Mouse (Mus musculus) midbrain, embryonic 15.5 days (tissue): Measurements from ENCODE around the gene Ccdc191. TPM values are rescaled to one million over a fixed set of nuclear protein-coding genes. Genes with fewer than 3 reads are reported as not detected.

Experiments
- ATAC-seq: fragments of 200-750 bp; cut with Nextera tagmentation; replicated peaks from 2 replicates; pipeline ENCODE4 v1.8.0; 2017; ENCODE audit warnings: moderate TSS enrichment
- H3K27ac ChIP-seq: fragments of 300-500 bp; sonication (generic); 2 replicates; pipeline ENCODE4 v1.5.1; 2015; ENCODE audit warnings: mild to moderate bottlenecking, inconsistent platforms
- H3K27me3 ChIP-seq: fragments of 300-500 bp; sonication (generic); replicated peaks from 2 replicates; pipeline ENCODE4 v1.6.1; 2015; ENCODE audit warnings: inconsistent platforms
- H3K36me3 ChIP-seq: fragments of 300-500 bp; sonication (generic); replicated peaks from 2 replicates; pipeline ENCODE4 v1.6.1; 2015; ENCODE audit warnings: inconsistent platforms
- H3K4me1 ChIP-seq: fragments of 300-500 bp; sonication (generic); 2 replicates; pipeline ENCODE4 v1.6.1; 2015; ENCODE audit warnings: inconsistent platforms
- H3K4me2 ChIP-seq: fragments of 300-500 bp; sonication (generic); 2 replicates; pipeline ENCODE4 v1.6.1; 2015; ENCODE audit warnings: inconsistent platforms, mild to moderate bottlenecking, moderate library complexity
- H3K4me3 ChIP-seq: fragments of 300-500 bp; sonication (generic); 2 replicates; pipeline ENCODE4 v1.5.1; 2015; ENCODE audit warnings: mild to moderate bottlenecking, inconsistent platforms
- H3K9ac ChIP-seq: fragments of 300-500 bp; sonication (generic); 2 replicates; pipeline ENCODE4 v1.6.1; 2015; ENCODE audit warnings: mild to moderate bottlenecking, inconsistent platforms
- H3K9me3 ChIP-seq: fragments of 300-500 bp; sonication (generic); 2 replicates; pipeline ENCODE4 v1.6.1; 2016; ENCODE audit warnings: inconsistent platforms
- WGBS: fragments of 180-500 bp; shearing (Covaris S2); methylation state at CpG from one replicate; pipeline ENCODE4 v1.1.7; 2015; ENCODE audit warnings: mixed read lengths; 5-methylcytosine and 5-hydroxymethylcytosine counted together
- polyA plus RNA-seq: library from polyadenylated mRNA; unstranded; fragments of >200 nt; fragmentation: Nextera tagmentation; extraction: Ambion mirVana; gene quantifications from 2 replicates; pipeline ENCODE4 v1.2.1, GENCODE M21; 2015

Gene Ccdc191
- polyA plus RNA-seq, result 7.7 and 8.0 TPM in 2 replicates

DNA sequence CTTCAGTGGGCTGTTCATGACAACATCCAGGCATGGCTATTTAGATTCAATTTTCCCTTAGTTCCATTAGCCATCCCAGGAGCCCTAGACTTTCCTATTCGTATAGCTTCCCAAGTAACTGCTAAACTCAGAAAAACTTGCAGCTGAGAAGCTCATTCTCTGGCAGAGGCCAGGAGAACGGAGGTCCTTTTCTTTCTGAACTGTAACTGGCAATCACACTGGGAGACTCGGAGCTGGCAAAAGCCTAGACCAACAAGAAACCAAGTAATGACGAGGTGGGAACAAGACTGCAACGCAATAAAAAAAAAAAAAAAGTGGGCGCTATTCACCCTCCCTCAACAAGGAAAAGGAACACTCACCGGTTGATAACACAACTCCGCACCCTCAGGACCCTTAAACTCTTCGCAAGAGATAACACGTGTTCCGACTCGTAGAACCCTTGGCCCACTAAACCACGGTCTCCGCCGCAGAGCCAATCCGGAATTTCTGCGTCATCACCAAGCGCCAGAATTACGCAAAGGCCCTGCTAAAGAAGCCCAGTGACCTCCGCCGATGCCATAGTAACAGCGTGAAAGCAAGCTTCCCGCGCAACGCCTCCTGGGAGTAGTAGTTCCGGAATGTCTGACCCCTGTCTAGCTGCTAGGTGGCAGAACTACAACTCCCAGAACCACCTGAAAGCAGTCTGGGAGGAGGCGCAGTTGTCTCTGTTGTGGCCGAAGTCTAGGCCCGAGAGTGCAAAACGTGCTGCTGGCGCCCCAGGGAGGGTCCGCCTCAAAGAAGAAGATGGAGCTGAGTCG lies at the start of gene Ccdc191:
TSS of gene Ccdc191 (plus strand) at position 593 of the 797 bp plus-strand sequence.
- Histone ChIP-seq H3K27me3 (no peaks in the 10 kb centered on the region), H3K4me3 (peak within 1 kb of the TSS; percentile 88), H3K4me1 (peaks cover 24% of the 10 kb centered on the region), H3K27ac (peak within 1 kb of the TSS; percentile 90), H3K9ac (peak within 1 kb of the TSS; percentile 94), H3K9me3 (no peaks in the 10 kb centered on the region), H3K36me3 (no peaks in the 10 kb centered on the region), H3K4me2 (peak within 1 kb of the TSS; percentile 88)
- under 1% methylated on average over 33 of the region's 33 CpGs for WGBS
- peak; percentile 100 for ATAC-seq

DNA sequence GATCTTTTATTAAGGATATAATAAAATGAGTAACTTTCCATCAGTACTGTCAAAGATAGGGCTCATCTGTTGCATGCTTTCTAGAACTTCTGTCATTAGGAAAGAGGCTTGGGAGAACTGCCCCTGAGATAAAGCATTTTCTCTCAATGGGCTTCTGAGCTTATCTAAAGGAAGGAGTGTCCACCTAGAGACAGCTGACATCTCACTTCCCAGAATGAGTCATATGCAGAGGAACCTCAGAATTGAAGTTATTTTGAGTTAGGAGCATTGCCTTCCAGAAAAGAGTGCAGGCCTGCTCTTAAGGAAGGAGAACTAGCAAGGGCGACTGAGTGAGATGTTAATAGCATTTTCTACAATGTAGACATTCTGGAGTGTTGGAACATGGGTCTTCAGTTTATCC lies 48.4 kb upstream of the Ccdc191 start:
- Histone ChIP-seq H3K36me3 (no peaks in the 10 kb centered on the region), H3K9ac (no peak overlapping the region), H3K4me3 (no peak overlapping the region), H3K27me3 (no peaks in the 10 kb centered on the region), H3K27ac (no peak overlapping the region), H3K4me1 (no peaks in the 10 kb centered on the region), H3K4me2 (no peak overlapping the region), H3K9me3 (no peaks in the 10 kb centered on the region)
- ATAC-seq, result no peak
- 85% methylated on average over 1 of the region's 1 CpGs for WGBS

DNA sequence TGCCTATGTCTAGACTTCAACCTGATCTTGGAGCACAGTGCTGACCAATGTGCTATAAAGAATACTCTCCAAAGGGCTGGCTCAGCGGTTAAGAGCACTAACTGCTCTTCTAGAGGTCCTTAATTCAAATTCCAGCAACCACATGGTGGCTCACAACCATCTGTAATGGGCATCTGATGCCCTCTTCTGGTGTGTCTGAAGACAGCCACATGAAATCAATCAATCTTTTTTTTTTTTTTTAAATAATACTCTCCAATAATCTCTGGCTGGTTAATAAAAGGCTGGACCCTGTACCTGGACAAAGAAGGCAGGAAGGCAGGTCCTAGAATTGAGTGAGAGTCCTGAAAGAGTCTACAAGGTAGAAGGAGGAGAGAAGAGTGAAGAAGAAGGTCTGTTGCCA lies 39.8 kb upstream of the Ccdc191 start:
- H3K4me3 ChIP-seq, result no peak overlapping the region
- no peak overlapping the region for H3K27ac ChIP-seq
- no peaks in the 10 kb centered on the region for H3K4me1 ChIP-seq
- no peaks in the 10 kb centered on the region for H3K36me3 ChIP-seq
- no peaks in the 10 kb centered on the region for H3K9me3 ChIP-seq
- no peak overlapping the region for H3K4me2 ChIP-seq
- H3K9ac ChIP-seq, result no peak overlapping the region
- no peaks in the 10 kb centered on the region for H3K27me3 ChIP-seq
- no peak for ATAC-seq
- WGBS, result 58% methylated on average over 1 of the region's 1 CpGs

DNA sequence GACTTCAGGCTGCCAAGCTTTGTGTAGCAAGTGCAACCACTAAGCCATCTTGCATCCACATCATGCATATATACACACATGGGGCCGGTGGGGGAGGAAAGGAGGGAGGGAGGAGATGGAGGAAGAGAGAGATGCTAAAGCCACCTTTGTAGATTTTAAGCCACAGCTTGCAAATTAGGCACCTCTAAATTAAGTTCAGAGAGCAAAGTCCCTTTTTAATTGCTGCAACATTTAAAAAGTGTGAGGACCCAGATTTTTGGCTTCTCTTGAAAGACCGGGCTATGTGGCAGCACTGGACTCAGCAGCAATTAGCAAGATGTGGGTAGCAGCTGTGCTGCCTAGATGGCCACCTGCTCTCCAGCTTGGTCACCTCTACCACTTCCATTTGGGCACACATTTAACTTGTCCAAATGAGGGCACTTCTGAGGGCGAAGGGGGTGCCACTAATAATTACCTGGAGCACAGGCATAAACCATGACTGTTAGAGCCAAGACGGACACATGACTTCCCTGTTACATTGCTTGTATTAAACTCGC lies 30.6 kb upstream of the Ccdc191 start:
- Histone ChIP-seq H3K9me3 (no peaks in the 10 kb centered on the region), H3K27me3 (no peaks in the 10 kb centered on the region), H3K4me2 (no peak overlapping the region), H3K4me3 (no peak overlapping the region), H3K36me3 (peaks cover 12% of the 10 kb centered on the region; the same call in 1 of the 2 replicates), H3K4me1 (no peaks in the 10 kb centered on the region), H3K9ac (no peak overlapping the region), H3K27ac (no peak overlapping the region)
- no peak for ATAC-seq
- 85% methylated on average over 5 of the region's 5 CpGs for WGBS

DNA sequence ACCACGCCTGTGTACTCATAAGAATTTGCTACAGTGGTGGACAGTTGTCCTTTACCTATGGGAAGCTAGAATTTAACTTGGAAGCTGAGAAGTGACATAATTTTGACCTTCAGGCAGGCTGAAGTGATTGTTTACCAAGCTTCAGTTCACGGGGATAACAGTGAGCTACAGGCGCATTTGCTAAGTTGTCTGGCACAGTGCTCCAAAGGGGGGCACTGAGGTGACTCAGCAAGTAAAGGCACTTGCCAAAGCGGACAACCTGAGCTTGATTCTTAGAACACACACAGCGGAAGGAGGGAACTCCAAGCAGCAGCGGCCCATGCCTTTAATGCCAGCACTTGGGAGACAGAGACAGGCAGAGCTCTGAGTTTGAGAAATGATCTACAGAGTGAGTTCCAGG lies 29.0 kb upstream of the Ccdc191 start:
- H3K9ac ChIP-seq, result no peak overlapping the region
- H3K4me3 ChIP-seq, result no peak overlapping the region
- no peak overlapping the region for H3K4me2 ChIP-seq
- no peaks in the 10 kb centered on the region for H3K27me3 ChIP-seq
- WGBS, result 82% methylated on average over 6 of the region's 6 CpGs
- H3K9me3 ChIP-seq, result no peaks in the 10 kb centered on the region
- H3K27ac ChIP-seq, result no peak overlapping the region
- no peaks in the 10 kb centered on the region for H3K4me1 ChIP-seq
- H3K36me3 ChIP-seq, result peaks cover 16% of the 10 kb centered on the region; the same call in 1 of the 2 replicates
- ATAC-seq, result no peak

DNA sequence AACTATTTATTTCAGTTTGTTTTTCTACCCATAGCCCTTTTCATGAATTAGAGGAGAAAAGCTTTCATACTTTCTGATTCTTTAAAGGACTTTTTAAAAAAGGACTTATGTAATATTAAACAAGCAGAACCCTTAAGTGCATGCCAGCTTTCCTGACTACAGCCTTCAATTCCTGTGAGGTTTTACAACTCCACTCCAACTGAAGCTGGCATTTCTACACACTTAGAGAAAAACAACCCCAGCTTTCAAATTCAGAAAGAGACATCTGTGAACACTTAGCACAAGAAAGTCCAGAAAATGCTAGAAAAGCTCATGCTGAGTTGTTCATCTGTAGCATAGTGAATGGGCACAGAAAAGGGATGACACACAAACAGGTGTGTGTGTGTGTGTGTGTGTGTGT lies 19.8 kb upstream of the Ccdc191 start:
- no peak for ATAC-seq
- H3K36me3 ChIP-seq, result 0 out of 2 replicates have a peak, but pooled peaks cover 7% of the 10 kb centered on the region
- H3K4me2 ChIP-seq, result no peak overlapping the region
- no peak overlapping the region for H3K9ac ChIP-seq
- no peaks in the 10 kb centered on the region for H3K9me3 ChIP-seq
- H3K4me1 ChIP-seq, result no peaks in the 10 kb centered on the region
- no peak overlapping the region for H3K4me3 ChIP-seq
- H3K27ac ChIP-seq, result no peak overlapping the region
- H3K27me3 ChIP-seq, result no peaks in the 10 kb centered on the region

DNA sequence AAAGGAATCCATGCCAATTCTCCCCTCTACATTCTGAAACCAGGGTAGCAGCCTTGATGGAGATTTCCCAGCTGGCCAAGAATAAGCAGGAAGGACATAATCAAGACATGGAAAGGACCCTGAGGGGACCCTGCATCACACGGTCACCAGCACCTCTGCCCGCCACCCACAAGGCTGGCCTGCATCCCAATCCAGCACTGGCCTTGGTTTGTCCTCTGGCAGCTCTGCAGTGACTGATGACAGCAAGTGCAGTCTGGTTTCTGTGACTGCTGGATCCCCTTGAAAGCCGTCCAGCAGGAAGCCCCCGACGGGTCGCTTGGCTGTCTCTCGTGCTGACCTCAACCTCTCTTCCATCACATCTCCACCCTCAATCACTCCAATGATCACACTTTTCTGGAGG lies 18.2 kb upstream of the Ccdc191 start:
- no peak for ATAC-seq
- no peaks in the 10 kb centered on the region for H3K9me3 ChIP-seq
- H3K27me3 ChIP-seq, result no peaks in the 10 kb centered on the region
- peaks cover 12% of the 10 kb centered on the region; the same call in 1 of the 2 replicates for H3K36me3 ChIP-seq
- no peak overlapping the region for H3K27ac ChIP-seq
- H3K4me3 ChIP-seq, result no peak overlapping the region
- no peaks in the 10 kb centered on the region for H3K4me1 ChIP-seq
- H3K9ac ChIP-seq, result no peak overlapping the region
- no peak overlapping the region for H3K4me2 ChIP-seq
- 93% methylated on average over 7 of the region's 7 CpGs for WGBS

DNA sequence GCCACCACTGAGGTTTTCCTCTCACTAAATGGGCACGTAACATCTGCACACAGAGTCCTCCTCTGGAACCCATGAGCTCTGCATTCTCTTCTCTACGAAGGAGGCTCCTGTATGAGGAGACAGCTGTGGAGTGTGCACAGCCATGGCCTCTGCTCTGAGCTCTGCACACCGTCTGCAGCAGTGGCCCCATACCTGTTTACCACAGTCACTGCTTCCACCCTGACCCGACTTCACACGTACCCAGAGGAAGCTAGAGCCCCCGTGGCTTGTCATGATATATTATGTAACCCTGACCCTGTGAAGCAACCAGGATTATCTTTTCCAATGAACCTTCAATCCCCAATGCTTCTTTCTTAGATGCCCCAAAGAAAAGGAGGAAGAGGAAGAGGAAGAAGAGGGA lies 9.8 kb upstream of the Ccdc191 start:
- Histone ChIP-seq H3K4me1 (no peaks in the 10 kb centered on the region), H3K4me2 (no peak overlapping the region), H3K4me3 (no peak overlapping the region), H3K9ac (no peak overlapping the region), H3K36me3 (peaks cover 13% of the 10 kb centered on the region; the same call in 1 of the 2 replicates), H3K27ac (no peak overlapping the region), H3K27me3 (no peaks in the 10 kb centered on the region), H3K9me3 (no peaks in the 10 kb centered on the region)
- WGBS, result 90% methylated on average over 6 of the region's 6 CpGs
- ATAC-seq, result no peak

DNA sequence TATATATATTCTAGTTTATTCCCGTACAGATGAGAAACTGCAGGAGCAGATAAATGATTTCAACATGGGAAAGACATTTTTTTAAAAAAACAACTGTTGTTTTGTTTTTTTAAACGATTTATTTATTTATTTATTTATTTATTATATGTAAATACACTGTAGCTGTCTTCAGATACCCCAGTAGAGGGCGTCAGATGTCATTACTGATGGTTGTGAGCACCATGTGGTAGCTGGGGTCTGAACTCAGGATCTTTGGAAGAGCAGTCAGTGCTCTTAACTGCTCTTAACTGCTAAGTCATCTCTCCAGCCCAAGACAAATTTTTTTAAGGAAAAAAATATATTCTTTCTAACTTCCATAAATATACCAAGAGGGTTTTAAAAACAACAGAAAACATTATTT lies 8.0 kb upstream of the Ccdc191 start:
- no peaks in the 10 kb centered on the region for H3K4me1 ChIP-seq
- H3K4me2 ChIP-seq, result no peak overlapping the region
- 0 out of 2 replicates have a peak, but pooled peaks cover 8% of the 10 kb centered on the region for H3K36me3 ChIP-seq
- no peak overlapping the region for H3K4me3 ChIP-seq
- no peaks in the 10 kb centered on the region for H3K9me3 ChIP-seq
- H3K9ac ChIP-seq, result no peak overlapping the region
- no peak for ATAC-seq
- no peaks in the 10 kb centered on the region for H3K27me3 ChIP-seq
- 67% methylated on average over 3 of the region's 3 CpGs for WGBS
- no peak overlapping the region for H3K27ac ChIP-seq

DNA sequence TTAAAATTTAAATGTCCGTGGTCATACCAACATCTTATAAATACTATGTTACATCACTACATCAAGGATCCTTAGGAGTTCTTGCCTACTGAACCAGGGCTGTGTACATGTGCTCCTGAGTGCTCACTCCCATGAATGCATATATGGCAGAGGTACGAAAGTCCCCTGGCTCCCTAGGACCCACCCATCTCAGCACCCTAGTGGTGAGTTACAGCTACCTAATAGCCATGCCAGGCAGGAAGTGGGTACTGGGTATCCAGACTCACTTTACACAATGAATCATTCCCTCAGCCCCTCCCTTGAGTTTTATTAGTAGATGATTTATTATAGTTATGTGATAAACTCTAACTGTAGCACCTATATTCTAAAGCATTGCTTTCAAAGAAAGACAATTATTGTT lies 7.3 kb upstream of the Ccdc191 start:
- WGBS, result 99% methylated on average over 2 of the region's 2 CpGs

DNA sequence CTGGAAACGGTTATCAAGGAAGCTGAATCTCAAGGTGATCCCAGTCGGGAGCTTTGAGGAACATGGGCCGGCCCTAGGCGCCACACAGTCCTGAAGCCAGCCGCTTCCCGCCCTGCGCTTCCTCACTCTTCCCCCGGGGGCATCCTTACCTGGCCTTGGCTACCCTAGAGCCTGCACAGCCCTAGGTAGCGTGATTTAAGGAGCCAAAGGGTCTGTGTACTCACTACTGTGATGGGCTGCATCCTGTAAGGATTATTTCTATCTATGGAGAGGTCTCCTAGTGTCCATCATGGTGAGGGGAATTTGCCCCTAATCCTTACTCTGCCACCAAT lies 371 bp downstream of the Ccdc191 start:
- H3K27me3 ChIP-seq, result no peaks in the 10 kb centered on the region
- peak overlapping the region; percentile 88 for H3K4me2 ChIP-seq
- peak overlapping the region; percentile 88 for H3K4me3 ChIP-seq
- H3K9me3 ChIP-seq, result no peaks in the 10 kb centered on the region
- peak overlapping the region; percentile 94 for H3K9ac ChIP-seq
- peak; percentile 97 for ATAC-seq
- 1% methylated on average over 9 of the region's 9 CpGs for WGBS
- peak overlapping the region; percentile 90 for H3K27ac ChIP-seq
- H3K36me3 ChIP-seq, result no peaks in the 10 kb centered on the region
- H3K4me1 ChIP-seq, result peaks cover 24% of the 10 kb centered on the region

More for the DNA sequence above, 7.3 kb upstream of the Ccdc191 start:
- no peak for ATAC-seq
- Histone ChIP-seq H3K4me1 (no peaks in the 10 kb centered on the region), H3K27me3 (no peaks in the 10 kb centered on the region), H3K27ac (no peak overlapping the region), H3K9me3 (no peaks in the 10 kb centered on the region), H3K4me2 (no peak overlapping the region), H3K4me3 (no peak overlapping the region), H3K9ac (no peak overlapping the region), H3K36me3 (0 out of 2 replicates have a peak, but pooled peaks cover 6% of the 10 kb centered on the region)

DNA sequence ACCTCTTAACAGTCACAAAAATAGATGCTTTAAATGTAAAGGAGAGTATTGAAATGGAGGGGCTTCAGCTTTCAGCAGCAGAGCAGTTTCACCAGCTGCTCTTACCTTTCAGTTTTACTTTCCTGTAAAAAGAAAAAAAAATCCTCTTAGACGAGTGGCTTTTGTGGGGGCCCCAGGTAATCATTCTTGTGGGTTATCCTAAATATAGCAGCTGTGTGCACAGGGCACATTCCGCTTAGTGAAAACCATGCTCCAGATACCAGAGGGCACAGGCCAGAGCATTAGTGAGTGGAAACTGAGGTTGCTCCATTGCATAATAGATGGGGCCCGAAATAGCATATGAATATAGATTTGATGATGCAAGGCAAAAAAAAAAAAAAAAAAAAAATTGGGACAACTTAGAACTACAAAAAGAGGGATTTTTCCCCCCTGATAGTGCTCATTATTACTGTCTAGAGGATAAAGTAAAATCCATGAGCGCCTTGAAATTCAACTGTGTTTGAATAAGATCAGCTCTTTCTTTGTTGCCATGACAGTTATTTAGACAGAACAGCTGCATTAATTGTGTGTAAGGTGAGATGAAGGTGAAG lies 1.2 kb downstream of the Ccdc191 start:
- H3K9ac ChIP-seq, result no peak overlapping the region
- H3K27me3 ChIP-seq, result no peaks in the 10 kb centered on the region
- H3K9me3 ChIP-seq, result no peaks in the 10 kb centered on the region
- peak overlapping the region; percentile 88 for H3K4me2 ChIP-seq
- 89% methylated on average over 4 of the region's 4 CpGs for WGBS
- H3K4me3 ChIP-seq, result no peak overlapping the region
- H3K27ac ChIP-seq, result no peak overlapping the region
- ATAC-seq, result no peak
- H3K36me3 ChIP-seq, result no peaks in the 10 kb centered on the region
- peaks cover 24% of the 10 kb centered on the region for H3K4me1 ChIP-seq
